Mouse (Mus musculus) urinary bladder, postnatal 14 days (tissue): ENCODE results near the gene Dmpk.

Source experiments
- DNase-seq: peaks from one replicate; pipeline ENCODE4 v3.0.0; 2021; ENCODE audit warnings: low spot score

Gene Dmpk

DNA sequence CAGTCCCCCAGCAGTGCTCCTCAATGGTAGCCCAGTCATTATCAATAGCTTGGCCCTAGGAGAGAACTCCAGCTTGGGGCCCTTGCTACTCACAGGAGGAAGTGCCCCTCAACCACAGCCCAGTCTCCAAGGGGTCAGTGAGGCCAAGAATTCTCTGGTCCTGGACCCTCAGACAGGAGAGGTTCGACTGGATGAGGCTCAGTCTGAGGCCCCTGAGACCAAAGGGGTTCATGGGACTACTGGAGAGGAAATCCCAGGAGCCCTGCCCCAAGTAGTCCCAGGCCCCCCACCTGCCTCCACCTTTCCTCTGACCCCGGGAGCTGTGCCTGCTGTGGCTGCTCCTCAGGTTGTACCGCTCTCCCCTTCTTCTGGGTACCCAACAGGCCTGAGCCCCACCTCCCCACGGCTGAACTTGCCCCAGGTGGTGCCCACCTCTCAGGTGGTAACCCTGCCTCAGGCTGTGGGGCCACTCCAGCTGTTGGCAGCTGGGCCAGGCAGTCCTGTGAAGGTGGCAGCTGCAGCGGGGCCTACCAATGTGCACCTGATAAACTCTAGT, 12.8 kb downstream of the Dmpk start:
- no peak for DNase-seq

DNA sequence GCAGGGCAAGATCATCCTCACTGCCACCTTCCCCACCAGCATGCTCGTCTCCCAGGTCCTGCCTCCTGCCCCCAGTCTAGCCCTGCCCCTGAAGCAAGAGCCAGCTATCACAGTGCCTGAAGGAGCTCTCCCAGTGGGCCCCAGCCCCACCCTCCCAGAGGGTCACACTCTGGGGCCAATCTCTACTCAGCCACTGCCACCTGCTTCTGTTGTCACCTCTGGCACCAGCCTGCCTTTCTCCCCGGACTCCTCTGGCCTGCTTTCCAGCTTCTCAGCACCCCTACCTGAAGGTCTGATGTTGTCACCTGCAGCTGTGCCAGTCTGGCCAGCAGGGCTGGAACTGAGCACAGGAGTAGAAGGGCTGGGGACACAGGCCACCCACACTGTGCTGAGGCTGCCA, 13.6 kb downstream of the Dmpk start:
- DNase-seq: no peak

DNA sequence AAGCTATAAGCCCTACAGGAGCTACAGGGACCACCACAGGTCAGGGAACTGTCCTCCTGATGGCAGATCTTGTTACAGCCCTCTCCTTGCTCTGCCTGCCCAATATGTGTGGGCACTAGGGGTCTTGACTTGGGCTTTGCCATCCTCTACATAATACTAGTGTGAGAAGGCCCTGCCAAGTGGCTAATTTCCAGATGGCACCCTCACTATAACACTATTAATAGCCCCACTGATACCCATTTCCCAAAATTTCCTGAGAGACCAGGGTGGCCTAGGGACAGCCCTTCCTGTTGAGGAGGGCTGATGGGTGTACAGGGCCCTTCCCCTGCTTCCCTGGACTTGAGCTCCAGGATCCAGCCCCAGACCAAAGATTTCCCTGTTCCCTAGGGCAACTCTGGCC, 14.2 kb downstream of the Dmpk start:
- DNase-seq: no peak

DNA sequence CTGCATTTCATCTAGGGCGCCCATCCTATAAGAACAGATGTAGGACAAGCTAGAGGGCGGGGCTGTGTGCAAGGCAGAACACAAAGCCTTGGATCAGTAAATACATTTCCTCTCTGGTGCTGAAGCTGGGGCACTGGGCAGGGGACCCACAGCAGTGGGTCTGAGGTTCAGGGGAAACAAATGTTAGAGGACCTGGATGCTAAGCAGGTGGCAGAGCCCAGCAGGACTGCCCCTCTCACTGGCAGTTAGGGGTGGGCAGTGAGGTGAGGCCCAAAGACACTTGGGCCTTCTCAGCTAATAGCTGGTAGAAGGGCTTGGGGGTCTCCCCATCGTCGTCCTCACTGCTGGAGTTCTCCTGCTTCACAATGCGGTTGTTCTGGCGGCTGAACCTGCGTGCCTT, 15.2 kb downstream of the Dmpk start:
- DNase-seq: no peak

DNA sequence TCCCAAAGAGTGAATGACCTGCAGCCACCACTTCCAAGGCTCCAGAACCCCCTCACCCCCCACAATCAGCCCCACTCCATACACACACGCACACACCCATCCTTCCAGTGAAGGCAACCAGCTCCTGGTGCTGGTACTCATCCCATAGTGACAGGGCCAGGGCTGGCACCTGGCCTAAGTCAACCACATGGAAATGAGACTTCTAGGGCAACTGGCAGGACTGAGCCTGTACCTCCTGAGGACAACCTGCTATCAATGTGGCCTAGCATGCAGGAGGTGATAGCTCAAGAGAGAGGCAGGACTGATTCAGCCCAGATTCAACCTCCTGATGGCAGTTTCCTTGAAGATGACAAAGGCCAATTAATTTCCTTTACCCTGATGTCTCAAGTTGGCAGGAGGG, 16.6 kb downstream of the Dmpk start:
- DNase-seq: no peak

DNA sequence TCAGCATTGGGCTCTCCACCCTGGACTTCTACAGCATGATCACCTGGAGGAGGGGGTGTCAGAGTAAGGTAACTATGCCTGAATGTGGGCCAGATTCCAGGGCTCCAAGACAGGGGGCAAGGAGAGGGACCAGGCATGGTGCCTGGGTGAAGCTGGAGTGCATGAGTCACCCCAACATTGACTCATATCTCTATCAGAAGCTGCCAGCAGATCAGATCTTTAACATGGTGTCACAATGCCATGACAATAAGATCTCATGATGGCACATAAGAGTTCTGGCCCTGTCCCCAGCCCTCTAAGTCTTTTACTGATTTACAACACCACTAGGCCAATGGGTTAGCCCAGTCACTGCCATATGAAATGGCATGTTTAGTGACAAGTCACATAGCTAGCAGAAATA, 20.1 kb downstream of the Dmpk start:
- no peak for DNase-seq

DNA sequence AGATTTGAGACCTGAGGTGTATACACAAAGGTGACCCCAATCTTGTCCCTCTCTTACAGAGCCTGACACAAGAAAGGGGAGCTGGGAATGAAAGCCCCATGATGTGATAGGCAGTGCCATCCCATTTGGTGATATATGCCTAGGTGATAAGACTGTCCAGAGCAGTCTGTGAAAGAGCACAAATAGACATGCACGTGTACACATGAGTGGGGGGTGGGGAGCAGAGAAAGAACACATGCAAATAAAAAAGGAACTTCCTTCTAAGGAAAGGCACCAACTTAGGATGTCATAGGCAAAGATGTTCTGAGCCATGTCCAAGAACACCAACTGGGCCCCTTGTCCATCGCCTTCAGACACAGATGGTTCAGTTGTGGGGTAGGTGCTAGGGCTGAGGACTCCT, 20.8 kb downstream of the Dmpk start:
- DNase-seq: no peak

DNA sequence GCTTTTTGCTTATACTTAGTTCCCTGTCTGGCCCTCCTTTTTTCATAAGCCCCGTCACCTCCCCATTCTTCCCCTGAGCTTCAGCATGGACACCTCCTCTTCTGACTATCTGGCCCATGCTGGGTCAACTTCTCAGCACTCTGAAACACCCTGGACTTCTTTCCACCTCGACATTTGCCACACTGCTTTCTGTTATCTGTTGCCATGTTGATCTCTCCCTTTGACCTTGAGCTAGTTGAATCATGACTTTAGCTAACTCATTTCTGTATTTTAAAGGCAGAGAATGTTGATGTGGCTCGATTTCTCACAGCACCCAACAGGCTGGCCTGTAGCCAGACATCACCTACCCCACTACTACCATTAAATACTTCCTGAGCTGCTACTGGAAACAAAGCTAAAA, 23.8 kb downstream of the Dmpk start:
- no peak for DNase-seq

DNA sequence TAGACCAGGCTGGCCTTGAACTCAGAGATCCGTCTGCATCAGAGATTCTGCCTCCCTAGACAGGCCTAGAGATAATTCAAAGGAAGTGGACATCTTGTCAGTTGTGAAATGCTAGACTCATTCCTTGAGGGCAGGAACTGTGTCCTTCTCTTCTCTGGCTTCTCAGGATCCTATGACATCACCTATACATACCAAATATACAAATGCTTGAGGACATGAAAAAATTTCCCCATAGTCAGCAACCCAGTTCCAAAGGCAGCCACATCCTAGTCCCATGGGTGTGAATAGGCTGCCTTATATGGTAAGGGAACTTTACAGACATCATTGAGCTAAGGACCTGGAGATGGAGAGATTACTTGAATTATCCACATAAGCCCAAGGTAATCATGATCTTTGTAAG, 25.9 kb downstream of the Dmpk start:
- no peak for DNase-seq

DNA sequence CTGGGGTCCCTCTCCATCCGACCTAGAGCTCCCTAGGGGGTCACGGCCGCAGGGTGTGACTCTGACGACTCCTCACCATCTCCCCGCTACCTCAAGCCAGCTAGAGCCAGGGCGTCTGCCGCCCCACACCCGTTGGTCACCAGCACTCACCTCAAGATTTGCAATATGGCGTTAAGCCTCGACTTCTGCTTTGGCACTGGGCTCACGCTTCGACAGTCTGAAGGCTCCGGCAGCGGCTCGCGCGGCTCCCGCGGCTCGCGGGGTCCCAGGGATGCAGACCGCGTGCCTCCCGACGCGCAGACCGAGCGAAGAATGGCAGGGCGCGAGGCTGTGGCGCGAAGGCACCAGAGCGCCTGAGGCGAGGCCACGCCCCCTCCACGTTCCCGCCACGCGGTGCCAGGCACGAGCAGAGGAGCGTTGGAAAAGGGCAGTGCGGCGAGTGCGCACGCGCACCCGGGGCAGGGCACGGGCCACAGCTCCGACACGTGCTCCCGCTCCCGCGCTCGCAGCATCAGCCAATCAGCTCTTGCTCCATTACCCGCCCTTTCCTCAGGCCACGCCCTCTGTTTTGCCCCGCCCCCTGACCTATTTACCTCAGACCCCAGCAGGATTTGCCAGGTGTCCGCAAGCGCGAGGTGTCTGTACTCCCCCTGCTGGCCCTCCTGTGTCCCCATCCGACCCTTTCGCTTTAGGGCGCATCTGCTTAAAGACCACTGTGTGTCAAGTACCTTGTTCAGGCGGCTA, 34.6 kb downstream of the Dmpk start, which contains the start of gene Gm4969:
Gene Gm4969, minus strand, starts transcription at position 341 of the 744 bp plus-strand sequence.
- peak; percentile 57 for DNase-seq

DNA sequence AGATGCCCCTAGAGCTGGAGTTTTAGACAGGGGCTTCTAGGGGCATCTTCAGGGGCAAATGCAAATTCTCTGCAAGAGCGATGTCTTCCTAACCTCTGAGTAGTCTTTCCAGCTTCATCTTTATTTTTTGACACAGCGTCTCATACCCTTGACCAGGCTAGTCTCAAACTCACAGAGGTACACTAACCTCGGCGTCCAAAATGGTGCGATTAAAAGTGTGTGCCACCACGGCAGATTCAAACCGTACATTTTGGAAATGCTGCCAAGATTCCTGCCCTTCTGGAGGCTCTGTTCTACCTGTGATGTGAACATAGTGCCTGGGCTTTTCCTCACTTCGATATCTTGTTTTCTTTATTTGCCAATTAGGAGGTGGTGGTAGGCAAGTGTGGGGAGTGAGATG, 35.4 kb downstream of the Dmpk start:
- no peak for DNase-seq

DNA sequence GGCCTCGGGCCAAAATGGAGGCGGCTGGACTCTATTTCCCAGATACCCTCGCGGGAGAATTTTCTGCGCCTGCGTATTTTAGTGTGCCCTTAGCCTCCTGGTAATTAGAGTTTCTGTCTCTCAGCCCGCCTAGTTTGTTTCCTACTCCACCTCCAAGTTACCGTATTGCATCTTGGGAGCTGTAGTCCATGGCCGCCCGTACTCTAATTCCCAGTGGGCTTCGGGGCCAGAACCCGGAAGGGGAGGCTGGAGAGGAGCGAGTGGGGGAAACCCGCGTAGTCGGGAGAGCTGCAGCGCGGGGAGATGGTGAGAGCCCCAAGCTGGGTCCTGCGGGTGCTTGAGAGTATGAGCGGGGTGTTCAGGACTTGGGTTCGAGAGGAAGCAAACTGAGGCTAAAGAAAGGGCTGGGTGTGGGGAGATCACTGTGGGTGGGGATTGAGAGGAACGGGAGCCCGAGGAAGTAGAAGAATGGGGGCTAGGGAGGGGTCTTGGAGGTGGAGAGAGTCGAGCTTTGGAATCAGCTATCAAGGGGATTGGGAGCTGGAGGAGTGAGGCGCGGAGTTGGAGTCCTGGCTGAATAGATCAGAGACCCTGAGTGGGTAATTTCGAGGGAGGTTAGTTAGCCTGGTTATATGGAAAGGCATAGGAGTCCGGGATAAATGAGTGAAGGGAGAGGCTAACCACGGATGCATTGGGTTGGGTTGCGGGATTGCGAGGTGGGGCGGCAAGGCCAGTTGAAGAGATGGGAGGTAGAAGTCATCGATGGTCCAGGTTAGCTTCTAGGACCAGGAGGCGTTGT, 36.2 kb downstream of the Dmpk start, which contains the start of gene Fbxo46:
Gene Fbxo46, plus strand, starts transcription at position 229 of the 799 bp plus-strand sequence.
- DNase-seq: peak; percentile 92

DNA sequence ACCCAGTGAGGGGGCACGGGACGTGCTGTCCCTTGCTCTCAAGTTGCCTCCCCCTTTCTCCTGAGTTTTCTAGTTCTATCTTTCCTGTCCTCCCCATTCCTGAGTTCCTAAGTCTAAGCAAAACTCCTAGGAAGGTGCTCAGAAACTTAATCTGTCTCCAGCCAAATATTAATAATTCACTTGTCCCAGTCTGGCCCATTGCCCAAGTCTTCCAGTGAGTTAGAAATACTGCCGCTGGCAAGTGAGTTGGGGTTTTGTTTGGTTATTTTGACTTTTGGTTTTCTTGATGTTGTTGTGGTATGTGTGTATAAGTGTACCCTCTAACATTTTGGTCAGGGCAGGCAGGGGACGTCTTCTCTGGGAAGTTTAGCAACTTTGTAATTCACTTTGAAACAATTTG, 38.0 kb downstream of the Dmpk start:
- no peak for DNase-seq

DNA sequence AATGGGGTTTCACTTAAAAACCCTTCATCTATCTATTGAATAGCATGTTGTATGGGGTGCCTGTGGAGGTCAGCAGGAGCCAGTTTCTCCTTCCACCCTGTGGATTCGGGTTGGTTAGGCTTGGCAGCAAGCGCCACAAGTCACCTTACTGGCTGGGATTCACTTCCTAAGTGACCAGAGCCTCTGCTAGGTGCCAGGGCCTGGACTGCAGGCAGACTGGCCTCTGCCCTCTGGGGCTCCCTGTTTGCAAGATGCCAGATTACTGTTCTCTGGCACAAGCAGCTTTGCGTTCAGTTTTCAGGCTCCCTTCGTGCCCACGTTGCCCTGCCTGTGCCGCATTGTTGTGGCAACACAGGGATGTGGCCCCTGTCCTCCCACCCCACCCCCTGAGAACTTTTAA, 41.1 kb downstream of the Dmpk start:
- DNase-seq: no peak

DNA sequence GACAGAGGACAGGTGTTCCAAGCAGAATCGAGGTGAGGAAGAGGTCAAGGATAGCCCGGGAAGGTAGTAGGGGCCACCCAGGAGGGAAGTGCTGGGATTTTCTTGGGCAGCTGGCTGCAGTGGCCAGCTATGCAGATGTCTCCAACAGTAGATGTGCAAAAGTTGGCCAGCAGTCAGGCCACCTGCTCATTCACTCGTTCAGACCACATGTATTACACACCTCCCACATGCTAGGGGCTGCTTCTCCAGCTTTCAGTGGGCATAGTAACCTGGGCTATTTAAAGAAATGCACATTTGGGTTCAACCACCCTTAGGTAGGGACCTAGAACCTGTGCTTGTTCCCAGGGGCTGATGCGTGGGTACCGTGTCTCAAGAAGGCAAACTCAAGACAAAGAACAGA, 44.1 kb downstream of the Dmpk start:
- DNase-seq: no peak

DNA sequence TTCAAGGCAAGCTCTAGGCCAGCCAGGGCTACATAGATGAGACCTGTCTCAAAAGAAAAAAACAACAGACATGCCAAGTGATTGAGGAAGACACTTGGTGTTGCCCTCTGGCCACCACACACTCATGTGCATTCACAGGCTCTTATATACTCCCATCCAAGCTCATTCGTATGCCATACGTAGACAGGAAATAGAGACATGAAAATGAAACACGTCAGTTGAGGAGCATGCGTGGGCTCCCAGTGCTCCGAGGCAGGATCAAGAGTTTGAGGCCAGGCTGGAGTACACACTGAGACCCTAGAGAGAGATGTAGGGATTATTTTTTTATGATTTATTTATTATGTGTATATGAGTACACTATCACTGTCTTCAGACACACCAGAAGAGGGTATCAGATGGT, 45.7 kb downstream of the Dmpk start:
- no peak for DNase-seq

DNA sequence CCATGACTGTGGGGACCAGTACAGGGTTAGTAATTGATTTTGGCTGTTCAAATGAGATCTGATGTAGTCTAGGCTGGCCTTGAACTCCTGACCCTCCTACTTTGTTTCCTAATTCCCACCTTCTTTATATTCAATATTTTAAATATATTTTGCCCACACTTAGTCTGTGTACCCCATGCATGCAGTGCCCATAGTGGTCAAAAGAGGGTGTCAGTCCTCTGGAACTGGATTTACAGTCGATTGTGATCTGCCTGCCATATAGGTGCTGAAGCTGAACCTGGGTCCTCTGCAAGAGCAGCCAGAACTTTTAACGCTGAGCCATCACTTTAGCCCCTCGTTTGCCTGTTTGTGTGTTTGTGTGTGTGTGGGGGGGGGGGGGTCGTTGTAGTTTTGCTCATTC, 47.0 kb downstream of the Dmpk start:
- DNase-seq: no peak

DNA sequence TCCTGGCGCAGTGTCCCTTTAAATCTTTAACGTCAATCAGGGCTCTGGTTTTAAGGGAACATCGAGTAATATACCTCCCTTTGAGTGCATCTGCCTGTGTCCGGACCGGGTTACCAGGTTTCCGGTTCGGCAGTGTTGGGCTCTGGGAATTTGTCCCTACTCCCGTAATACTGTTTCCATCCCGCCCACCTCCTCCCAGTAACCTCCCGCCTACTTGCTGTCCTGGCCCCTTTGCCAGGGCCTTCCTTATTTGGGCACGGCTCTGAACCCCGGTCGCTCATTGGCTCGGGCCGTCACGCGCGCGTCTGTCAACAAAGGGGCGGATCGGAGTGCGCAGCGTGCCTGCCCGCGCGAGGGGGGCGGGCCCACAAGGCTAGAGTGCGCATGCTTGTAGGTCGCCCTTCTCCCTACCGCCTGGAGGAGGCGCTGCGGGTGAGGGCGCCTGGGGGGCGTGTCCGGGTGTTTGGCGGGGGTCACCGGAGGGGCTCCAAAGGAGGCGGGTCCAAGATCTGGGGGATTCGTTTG, 47.7 kb downstream of the Dmpk start:
- DNase-seq: peak; percentile 98

DNA sequence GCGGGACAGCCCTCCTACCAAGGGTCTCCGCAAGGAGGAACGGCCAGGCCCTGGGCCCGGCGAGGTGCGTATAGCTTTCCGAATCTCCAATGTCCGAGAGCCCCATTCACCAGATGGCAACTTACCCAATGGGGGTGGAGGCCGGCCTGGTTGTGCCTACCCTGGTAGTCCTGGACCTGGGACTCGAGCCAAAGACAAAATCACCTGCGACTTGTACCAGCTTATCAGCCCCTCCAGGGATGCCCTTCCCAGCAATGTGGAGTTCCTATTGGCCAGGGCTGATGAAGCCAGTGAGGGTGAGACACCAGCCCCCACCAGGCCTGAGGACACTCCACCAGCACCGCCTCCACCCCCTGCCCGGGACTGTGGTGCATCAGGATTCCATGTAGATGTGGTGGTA, 52.5 kb downstream of the Dmpk start:
- DNase-seq: no peak

DNA sequence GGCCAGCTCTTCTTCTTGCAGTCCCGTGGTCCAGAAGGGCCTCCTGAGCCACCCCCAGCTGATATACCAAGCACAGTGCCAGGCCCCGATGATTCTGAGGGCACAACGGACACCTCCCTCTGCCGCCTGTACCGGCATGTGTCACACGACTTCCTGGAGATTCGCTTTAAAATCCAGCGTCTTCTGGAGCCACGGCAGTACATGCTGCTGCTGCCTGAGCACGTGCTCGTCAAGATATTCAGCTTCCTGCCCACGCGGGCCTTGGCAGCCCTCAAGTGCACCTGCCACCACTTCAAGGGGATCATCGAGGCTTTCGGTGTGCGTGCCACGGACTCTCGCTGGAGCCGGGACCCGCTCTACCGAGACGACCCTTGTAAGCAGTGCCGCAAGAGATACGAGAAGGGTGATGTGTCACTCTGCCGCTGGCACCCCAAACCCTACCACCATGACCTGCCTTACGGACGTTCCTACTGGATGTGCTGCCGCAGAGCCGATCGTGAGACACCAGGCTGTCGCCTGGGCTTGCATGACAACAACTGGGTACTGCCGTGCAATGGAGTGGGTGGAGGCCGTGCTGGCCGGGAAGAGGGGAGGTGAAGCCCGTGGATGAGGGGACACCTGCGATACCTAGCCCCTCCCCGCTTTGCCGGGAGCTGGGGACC, 53.2 kb downstream of the Dmpk start:
- DNase-seq: no peak

DNA sequence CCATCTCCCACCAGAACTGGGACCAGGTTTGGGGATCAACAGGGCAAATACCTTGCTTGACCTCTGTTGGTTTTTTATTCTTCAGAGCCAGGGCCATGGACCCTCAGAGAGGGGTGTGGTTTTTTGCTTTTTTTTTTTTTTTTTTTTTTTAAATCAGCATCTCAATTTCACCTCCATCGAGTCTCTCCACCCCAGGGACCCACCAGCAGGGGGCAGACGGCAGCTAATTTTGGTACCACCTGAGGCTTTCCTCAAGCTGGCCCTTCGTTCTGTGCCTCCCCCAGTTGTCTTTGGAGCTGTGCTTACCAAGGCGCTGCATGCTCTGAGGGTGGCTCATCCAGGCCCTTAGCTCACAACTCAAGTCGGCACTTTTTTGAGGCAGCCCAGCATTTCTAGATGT, 53.7 kb downstream of the Dmpk start:
- DNase-seq: peak; percentile 65
